Mouse (Mus musculus) small intestine, adult 2 months (tissue): ENCODE results near the gene Ppp6r3.

Experiments
- CTCF ChIP-seq: fragments of 200-500 bp; IDR thresholded peaks from 2 replicates; pipeline ENCODE4 v1.5.1; 2012; ENCODE audit warnings: low read depth, mild to moderate bottlenecking, control low read depth, inconsistent platforms, low read length, moderate library complexity, mixed read lengths; ENCODE audit not compliant: insufficient replicate concordance, insufficient read length; ENCODE audit errors: extremely low read depth
- POLR2A ChIP-seq: fragments of 200-500 bp; IDR thresholded peaks from 2 replicates; pipeline ENCODE4 v1.6.1; 2012; ENCODE audit warnings: low read depth, mild to moderate bottlenecking, control low read depth, inconsistent platforms, low read length, moderate library complexity

GRCm38 (mm10) chr19:3534945-3535344 lies 40.6 kb downstream of the Ppp6r3 start:
- TF ChIP-seq CTCF (no peak), POLR2A (no peak)
